Mouse (Mus musculus) kidney, adult 2 months (tissue): ENCODE results near the gene Itpripl2.

Source experiments
- CTCF ChIP-seq: fragments of 200-500 bp; conservative IDR thresholded peaks from 2 replicates; pipeline ENCODE4 v1.5.1; 2011; ENCODE audit warnings: low read depth, mild to moderate bottlenecking, control low read depth, low read length, moderate library complexity, mixed read lengths; ENCODE audit not compliant: insufficient read depth, insufficient read length
- POLR2A ChIP-seq: fragments of 200-500 bp; IDR thresholded peaks from one replicate; pipeline ENCODE4 v1.6.1; 2011; ENCODE audit warnings: low read depth, low read length, control low read depth

DNA sequence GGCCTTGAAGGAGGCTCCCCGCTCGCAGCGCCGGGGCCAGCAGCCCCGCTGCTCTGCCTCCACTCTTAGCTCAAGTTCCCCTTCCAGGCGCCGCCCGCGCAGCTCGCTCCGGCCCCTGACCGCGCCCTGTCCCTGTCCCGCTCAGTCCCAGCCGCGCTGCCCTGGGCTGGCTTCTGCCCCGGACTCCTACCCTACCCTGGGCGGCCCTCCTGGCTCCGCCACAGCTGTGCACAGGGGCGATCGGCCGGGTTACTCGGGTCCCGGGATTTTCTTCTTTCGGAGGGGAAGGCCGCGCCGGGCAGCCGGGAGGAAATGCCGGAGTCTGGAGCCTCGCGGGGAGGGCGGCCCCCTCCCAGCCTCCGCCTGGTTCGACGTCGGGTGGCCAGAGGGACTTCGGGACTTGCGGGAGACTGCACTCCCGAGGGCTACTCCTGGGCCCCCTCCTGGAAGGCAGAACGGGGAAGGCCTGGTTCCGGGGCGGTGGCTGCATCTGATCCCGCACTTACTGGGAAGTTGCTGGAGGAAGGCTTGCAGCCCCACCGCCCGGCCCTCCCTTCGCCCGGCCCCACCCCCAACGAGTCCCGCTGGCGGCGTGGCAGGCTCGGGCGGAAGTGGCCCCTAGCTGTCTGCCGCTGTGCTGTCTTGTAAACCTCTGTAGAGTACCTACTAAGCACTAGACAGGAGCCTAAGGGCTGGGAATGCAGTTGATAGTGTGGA, at the start of gene Itpripl2:
- no peak for TF ChIP-seq POLR2A
- TF ChIP-seq CTCF, result no peak
